Mouse (Mus musculus): Measurements from ENCODE around the gene Actl6a. TPM values are rescaled to one million over a fixed set of nuclear protein-coding genes. Genes with fewer than 3 reads are reported as not detected.

Actl6a gene
- 26.7 TPM for polyA plus RNA-seq (2014; fragmentation: Illumina TruSeq; extraction: RNeasy Lipid Tissue Mini Kit (QIAGEN cat#74804); ENCODE audit: low read depth, low replicate concordance)

GRCm38 (mm10) chr3:32705647-32706348 lies at the start of gene Actl6a:
Gene Actl6a, plus strand, starts transcription at chr3:32706298.

GRCm38 (mm10) chr3:32736244-32737171 lies 30.4 kb downstream of the Actl6a start, which contains the start of gene Ndufb5:
Gene Ndufb5, plus strand, starts transcription at chr3:32736990.

DNA sequence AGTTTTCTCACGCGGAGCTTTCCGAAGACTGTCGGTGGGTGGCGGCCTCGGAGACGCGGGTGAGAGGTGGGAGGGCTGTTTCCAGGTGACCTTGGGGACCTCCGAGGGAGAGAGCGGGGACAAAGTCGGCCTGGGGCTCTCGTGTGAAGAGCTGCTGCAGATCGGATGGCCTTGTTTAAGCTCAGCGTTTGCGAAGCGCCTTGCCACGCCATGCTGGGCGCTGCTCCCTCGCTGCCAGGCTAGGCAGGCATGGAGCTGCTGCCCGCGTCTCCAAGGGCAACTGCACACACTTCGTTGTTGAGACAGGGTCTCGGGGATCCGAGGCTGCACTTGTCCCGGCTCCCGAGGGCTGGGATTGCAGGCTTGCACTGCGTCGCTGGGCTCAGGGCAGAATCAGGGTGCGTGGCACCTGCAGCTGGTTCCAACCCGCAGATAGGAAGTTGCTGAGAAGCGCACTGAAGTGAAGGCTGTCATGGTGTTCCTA lies 31.1 kb downstream of the Actl6a start, which contains the start of gene Mrpl47:
Gene Mrpl47, minus strand, starts transcription at position 434 of the 484 bp plus-strand sequence.

Other genes starting within 250 kb of the Actl6a start
- not detected for gene Kcnmb3, start 214.1 kb upstream of the Actl6a start, polyA plus RNA-seq (2014; fragmentation: Illumina TruSeq; extraction: RNeasy Lipid Tissue Mini Kit (QIAGEN cat#74804); ENCODE audit: low read depth, low replicate concordance)
- 46.9 TPM for gene Zfp639, start 196.0 kb upstream of the Actl6a start, polyA plus RNA-seq (2014; fragmentation: Illumina TruSeq; extraction: RNeasy Lipid Tissue Mini Kit (QIAGEN cat#74804); ENCODE audit: low read depth, low replicate concordance)
- 442 TPM for gene Mfn1, start 176.8 kb upstream of the Actl6a start, polyA plus RNA-seq (2014; fragmentation: Illumina TruSeq; extraction: RNeasy Lipid Tissue Mini Kit (QIAGEN cat#74804); ENCODE audit: low read depth, low replicate concordance)
- 9.6 TPM for gene Gnb4, start 89.7 kb upstream of the Actl6a start, polyA plus RNA-seq (2014; fragmentation: Illumina TruSeq; extraction: RNeasy Lipid Tissue Mini Kit (QIAGEN cat#74804); ENCODE audit: low read depth, low replicate concordance)
- 1,115 TPM for gene Ndufb5, start 30.7 kb downstream of the Actl6a start, polyA plus RNA-seq (2014; fragmentation: Illumina TruSeq; extraction: RNeasy Lipid Tissue Mini Kit (QIAGEN cat#74804); ENCODE audit: low read depth, low replicate concordance)
- gene Mrpl47, start 31.3 kb downstream of the Actl6a start, polyA plus RNA-seq (2014; fragmentation: Illumina TruSeq; extraction: RNeasy Lipid Tissue Mini Kit (QIAGEN cat#74804); ENCODE audit: low read depth, low replicate concordance) = 47.0 TPM
- 106 TPM for gene Usp13, start 111.2 kb downstream of the Actl6a start, polyA plus RNA-seq (2014; fragmentation: Illumina TruSeq; extraction: RNeasy Lipid Tissue Mini Kit (QIAGEN cat#74804); ENCODE audit: low read depth, low replicate concordance)

All from heart, adult 10 weeks (tissue).